In the genomic region with DNA sequence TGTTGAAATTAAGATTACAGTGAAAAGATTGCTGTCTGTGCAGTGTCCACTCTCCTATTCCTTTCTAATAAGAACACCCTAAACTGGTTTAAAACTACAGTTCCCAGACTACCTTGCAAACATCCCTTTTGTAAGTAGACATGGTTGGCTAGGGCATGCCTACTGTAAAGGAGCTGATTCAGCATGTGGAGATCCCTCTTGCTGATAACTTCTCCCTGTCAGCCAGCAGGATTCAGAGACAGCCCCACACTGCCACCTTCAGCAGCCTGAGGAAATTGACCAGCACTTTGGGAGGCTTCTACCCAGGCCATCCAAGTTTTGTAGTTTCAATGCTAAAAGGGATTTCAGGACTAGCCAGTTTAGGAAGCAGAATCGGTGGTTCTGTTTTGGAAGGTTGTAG, we compare ENCODE assay signal across 9 mouse cellular contexts. TPM values are rescaled to one million over a fixed set of nuclear protein-coding genes. Genes with fewer than 3 reads are reported as not detected.
DNase-seq lines count a peak whose midpoint lies in the region; ATAC-seq and TF ChIP-seq lines count a peak whose summit lies in the region.
"Had no signal": no experiment of that assay in that cellular context is flagged by ENCODE, and none has a peak within 500 bp of the region (broad histone marks: within the 10 kb centered on the region; RNA-seq: fewer than 3 reads in every experiment).

No protein-coding gene starts in this region.

- no peak overlapping the region for H3K27ac ChIP-seq in heart, adult 2 months
- H3K27ac ChIP-seq in heart, embryonic 12.5 days (ENCODE audit: poor library complexity, severe bottlenecking) = no peak overlapping the region
- no peak overlapping the region for H3K27ac ChIP-seq in embryonic facial prominence, embryonic 11.5 days (replicated peaks; ENCODE audit: low read depth, low read length)
- H3K27ac ChIP-seq in midbrain, embryonic 16.5 days (ENCODE audit: low read length) = no peak overlapping the region
- H3K27ac ChIP-seq: limb, embryonic 15.5 days had no signal

- WGBS in heart, adult 2 months = 28% methylated on average over 1 of the region's 1 CpGs
- WGBS in heart, embryonic 12.5 days = 30% methylated on average over 1 of the region's 1 CpGs
- 67% methylated on average over 1 of the region's 1 CpGs for WGBS in embryonic facial prominence, embryonic 11.5 days
- 57% methylated on average over 1 of the region's 1 CpGs for WGBS in midbrain, embryonic 16.5 days

- H3K4me2 ChIP-seq in heart, embryonic 12.5 days = no peak overlapping the region
- H3K4me2 ChIP-seq in embryonic facial prominence, embryonic 11.5 days (ENCODE audit: low read depth, low read length) = no peak overlapping the region
- no peak overlapping the region for H3K4me2 ChIP-seq in midbrain, embryonic 16.5 days (ENCODE audit: low read length)
- H3K4me2 ChIP-seq: limb, embryonic 15.5 days had no signal

- TF ChIP-seq CTCF in heart, adult 2 months (IDR thresholded peaks at IDR 0.05) = peak; percentile 70

- H3K9me3 ChIP-seq in heart, embryonic 12.5 days (replicated peaks) = no peaks in the 10 kb centered on the region
- H3K9me3 ChIP-seq in embryonic facial prominence, embryonic 11.5 days (replicated peaks; ENCODE audit: control insufficient read depth, low read length) = no peaks in the 10 kb centered on the region
- no peaks in the 10 kb centered on the region for H3K9me3 ChIP-seq in midbrain, embryonic 16.5 days (replicated peaks; ENCODE audit: control insufficient read depth, low read length, poor library complexity, severe bottlenecking)
- H3K9me3 ChIP-seq: limb, embryonic 15.5 days had no signal

- H3K27me3 ChIP-seq in heart, adult 2 months (ENCODE audit: control insufficient read depth, insufficient read depth, low read length) = no peaks in the 10 kb centered on the region
- H3K27me3 ChIP-seq in heart, embryonic 12.5 days (replicated peaks) = 0 out of 2 replicates have a peak, but pooled peaks cover under 1% of the 10 kb centered on the region
- H3K27me3 ChIP-seq in embryonic facial prominence, embryonic 11.5 days (ENCODE audit: control insufficient read depth, insufficient read depth, low read length) = no peaks in the 10 kb centered on the region
- no peaks in the 10 kb centered on the region for H3K27me3 ChIP-seq in midbrain, embryonic 16.5 days (ENCODE audit: control insufficient read depth, insufficient read depth, low read depth, low read length)
- H3K27me3 ChIP-seq: limb, embryonic 15.5 days had no signal

- no peak for TF ChIP-seq POLR2A in heart, adult 2 months (IDR thresholded peaks at IDR 0.05; ENCODE audit: insufficient read depth, low read depth, low read length)

- no peak for ATAC-seq in heart, embryonic 12.5 days (ENCODE audit: insufficient number of reproducible peaks, low FRiP score)
- 0 out of 2 replicates have a peak, but pooled peaks have one; percentile 34 for ATAC-seq in embryonic facial prominence, embryonic 11.5 days (replicated peaks; ENCODE audit: insufficient number of reproducible peaks, low FRiP score, low TSS enrichment, low read depth)
- ATAC-seq in inflammation-experienced regulatory T-cells, adult 6 months = peak; percentile 17
- peak; percentile 92 for ATAC-seq in midbrain, embryonic 16.5 days

- no peaks in the 10 kb centered on the region; the same call in 1 of the 2 replicates for H3K4me1 ChIP-seq in heart, adult 2 months (ENCODE audit: control insufficient read depth, insufficient read depth, low read length)
- no peaks in the 10 kb centered on the region for H3K4me1 ChIP-seq in heart, embryonic 12.5 days (replicated peaks)
- H3K4me1 ChIP-seq in embryonic facial prominence, embryonic 11.5 days (ENCODE audit: control insufficient read depth, insufficient read depth, low read length) = no peaks in the 10 kb centered on the region
- no peaks in the 10 kb centered on the region for H3K4me1 ChIP-seq in midbrain, embryonic 16.5 days (ENCODE audit: control insufficient read depth, insufficient read depth, low read length)
- H3K4me1 ChIP-seq: limb, embryonic 15.5 days had no signal

- TF ChIP-seq EP300 in heart, adult 2 months (IDR thresholded peaks at IDR 0.05; ENCODE audit: insufficient read depth, low read depth, low read length) = 0 out of 2 replicates have a peak, but pooled peaks have one; percentile 19

- peak; percentile 49 to 51 for DNase-seq in heart, adult 2 months
- peak; percentile 80 to 93 for DNase-seq in adrenal gland, adult (ENCODE audit: inconsistent age in 2 of 2, low spot score in 1 of 2)
- DNase-seq in embryonic facial prominence, embryonic 11.5 days (ENCODE audit: low spot score) = peak; percentile 53
- peak; percentile 60 to 89 for DNase-seq in left cerebral cortex, postnatal 25 days (ENCODE audit: low spot score in 2 of 2)
- DNase-seq in testis, postnatal 14 days (ENCODE audit: low spot score) = peak; percentile 44

- no peak overlapping the region for H3K4me3 ChIP-seq in heart, adult 2 months
- H3K4me3 ChIP-seq in heart, embryonic 12.5 days = no peak overlapping the region
- H3K4me3 ChIP-seq in embryonic facial prominence, embryonic 11.5 days (ENCODE audit: low read depth, low read length) = no peak overlapping the region
- H3K4me3 ChIP-seq in midbrain, embryonic 16.5 days (ENCODE audit: low read depth, low read length) = no peak overlapping the region
- H3K4me3 ChIP-seq: limb, embryonic 15.5 days had no signal

- no peak overlapping the region for H3K9ac ChIP-seq in heart, adult 2 months (ENCODE audit: low read depth, low read length)
- H3K9ac ChIP-seq in heart, embryonic 12.5 days = no peak overlapping the region
- no peak overlapping the region for H3K9ac ChIP-seq in embryonic facial prominence, embryonic 11.5 days (replicated peaks; ENCODE audit: low read length)
- no peak overlapping the region for H3K9ac ChIP-seq in midbrain, embryonic 16.5 days (ENCODE audit: low read depth, low read length)
- H3K9ac ChIP-seq: limb, embryonic 15.5 days had no signal

- H3K79me2 ChIP-seq in heart, adult 2 months (replicated peaks; ENCODE audit: control insufficient read depth, insufficient read depth, low read length) = no peaks in the 10 kb centered on the region

- 0 out of 2 replicates have a peak, but pooled peaks cover 2% of the 10 kb centered on the region for H3K36me3 ChIP-seq in heart, adult 2 months (ENCODE audit: control insufficient read depth, insufficient read depth, low read length)
- no peaks in the 10 kb centered on the region for H3K36me3 ChIP-seq in heart, embryonic 12.5 days
- H3K36me3 ChIP-seq in embryonic facial prominence, embryonic 11.5 days (replicated peaks; ENCODE audit: control insufficient read depth, insufficient read depth, low read depth, low read length) = no peaks in the 10 kb centered on the region
- H3K36me3 ChIP-seq in midbrain, embryonic 16.5 days (ENCODE audit: control insufficient read depth, insufficient read depth, low read length) = no peaks in the 10 kb centered on the region
- H3K36me3 ChIP-seq: limb, embryonic 15.5 days had no signal

- intact Hi-C loops in heart, adult 2 months (cut with DNase I) = no loop called here
- intact Hi-C loops in left cerebral cortex, postnatal 25 days (cut with DNase I) = loop anchor here (5.0 kb wide), 1 partner anchor 212 kb away; no protein-coding TSS in a partner anchor

RNA-seq across cellular contexts. Expression of a gene that starts 7.8 kb away (rescaled TPM):
- 10 to 100 TPM; 32.5 to 32.8 TPM for total RNA-seq in heart, adult 2 months (2021)
- 37.6 and 59.0 TPM in 2 replicates for polyA plus RNA-seq in heart, adult 2 months (2012; rRNA removed)
- polyA plus RNA-seq in heart, embryonic 12.5 days (2016; fragmentation: Nextera tagmentation; extraction: Ambion mirVana) = 35.4 and 36.4 TPM in 2 replicates
- 21.8 and 22.7 TPM in 2 replicates for polyA plus RNA-seq in embryonic facial prominence, embryonic 11.5 days (2014; fragmentation: Nextera tagmentation; extraction: Ambion mirVana)
- polyA plus RNA-seq in inflammation-experienced regulatory T-cells, adult 6 months (2017; shearing (Covaris generic)) = 10 to 100 TPM in 1 of 3 experiments, 1 to 10 TPM in 2; 1.6 to 12.6 (median 5.8) TPM
- 10 to 100 TPM; 24.3 to 27.1 TPM for total RNA-seq in left cerebral cortex, postnatal 25 days (2021)
- 26.0 and 32.8 TPM in 2 replicates for polyA plus RNA-seq in midbrain, embryonic 16.5 days (2015; fragmentation: Nextera tagmentation; extraction: Ambion mirVana)

RNA-seq across cellular contexts. Expression of a gene that starts 19.0 kb away (rescaled TPM):
- 10 to 100 TPM; 42.6 to 45.3 TPM for total RNA-seq in heart, adult 2 months (2021)
- 7.6 and 11.9 TPM in 2 replicates for polyA plus RNA-seq in heart, adult 2 months (2012; rRNA removed)
- 4.4 and 4.8 TPM in 2 replicates for polyA plus RNA-seq in heart, embryonic 12.5 days (2016; fragmentation: Nextera tagmentation; extraction: Ambion mirVana)
- 1.5 and 1.6 TPM in 2 replicates for polyA plus RNA-seq in embryonic facial prominence, embryonic 11.5 days (2014; fragmentation: Nextera tagmentation; extraction: Ambion mirVana)
- polyA plus RNA-seq in inflammation-experienced regulatory T-cells, adult 6 months (2017; shearing (Covaris generic)) = 10 to 100 TPM in 2 of 3 experiments, 1 to 10 TPM in 1; 9.3 to 14.3 (median 13.8) TPM
- 10 to 100 TPM; 46.4 to 56.3 TPM for total RNA-seq in left cerebral cortex, postnatal 25 days (2021)
- polyA plus RNA-seq in midbrain, embryonic 16.5 days (2015; fragmentation: Nextera tagmentation; extraction: Ambion mirVana) = 1.1 and 1.2 TPM in 2 replicates
